Mouse (Mus musculus): ENCODE data around the gene Casz1. TPM values are rescaled to one million over a fixed set of nuclear protein-coding genes. Genes with fewer than 3 reads are reported as not detected.
A peak's percentile ranks its signal among the peaks of the same experiment; 100 is the strongest.

Gene Casz1
- polyA plus RNA-seq, 1 experiment, result 0.54 TPM

GRCm38 (mm10) chr4:148970742-148971141 lies 166.5 kb downstream of the Casz1 start:
- Histone ChIP-seq H3K9me3 (no peaks in the 10 kb centered on the region), H3K36me3 (replicated peaks; ENCODE audit: low read length) (peaks cover 45% of the 10 kb centered on the region), H3K4me1 (no peaks in the 10 kb centered on the region), H3K4me3 (replicated peaks) (no peak overlapping the region), H3K27me3 (replicated peaks) (no peaks in the 10 kb centered on the region)
- TF ChIP-seq FLI1 (IDR thresholded peaks at IDR 0.05; ENCODE audit: low read length), result no peak
- TF ChIP-seq GATA1 (IDR thresholded peaks at IDR 0.05; ENCODE audit: borderline replicate concordance, low read length), result no peak

DNA sequence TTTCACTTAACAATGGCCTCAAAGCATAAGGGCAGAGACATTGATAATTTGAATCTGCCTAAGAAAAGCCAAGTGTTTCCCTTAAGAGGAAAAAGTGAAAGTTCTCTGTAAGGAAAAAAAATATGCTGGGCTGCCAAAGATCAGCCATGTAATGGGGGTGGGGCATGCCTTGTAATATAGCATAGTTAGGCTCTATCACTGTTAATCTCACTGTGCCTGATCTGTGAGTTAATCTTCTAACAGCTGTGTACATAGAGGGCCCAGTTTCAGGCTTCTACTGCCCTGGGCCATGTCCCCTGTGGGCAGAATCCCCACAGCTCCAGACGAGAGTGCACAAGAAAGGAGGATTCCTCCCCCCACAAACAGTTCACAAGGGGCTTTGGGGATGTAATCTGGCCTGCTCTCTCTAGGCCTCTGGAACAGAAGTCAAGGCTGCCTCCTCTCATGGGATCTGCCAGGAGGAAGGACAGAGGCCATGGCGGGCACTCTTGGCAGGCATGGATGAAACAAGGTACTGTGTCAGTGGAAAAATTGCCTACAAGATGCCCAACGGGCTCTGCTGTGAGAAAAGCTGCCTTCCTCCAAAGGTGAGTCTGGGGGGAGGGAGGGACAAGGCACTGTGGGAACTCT lies 167.5 kb downstream of the Casz1 start:
- no peak for TF ChIP-seq FLI1 (IDR thresholded peaks at IDR 0.05; ENCODE audit: low read length)
- no peak for TF ChIP-seq GATA1 (IDR thresholded peaks at IDR 0.05; ENCODE audit: borderline replicate concordance, low read length)
- Histone ChIP-seq H3K36me3 (replicated peaks; ENCODE audit: low read length) (peaks cover 35% of the 10 kb centered on the region), H3K4me1 (no peaks in the 10 kb centered on the region), H3K4me3 (replicated peaks) (no peak overlapping the region), H3K9me3 (no peaks in the 10 kb centered on the region), H3K27me3 (replicated peaks) (no peaks in the 10 kb centered on the region)

- H3K27me3 ChIP-seq (replicated peaks), result no peaks in the 10 kb centered on the region
- TF ChIP-seq GATA1 (IDR thresholded peaks at IDR 0.05; ENCODE audit: borderline replicate concordance, low read length), result no peak
- no peak for TF ChIP-seq FLI1 (IDR thresholded peaks at IDR 0.05; ENCODE audit: low read length)
- no peaks in the 10 kb centered on the region for H3K9me3 ChIP-seq
- peaks cover 6% of the 10 kb centered on the region for H3K4me1 ChIP-seq
- no peak overlapping the region for H3K4me3 ChIP-seq (replicated peaks)
- H3K36me3 ChIP-seq (replicated peaks; ENCODE audit: low read length), result peaks cover 28% of the 10 kb centered on the region
Measured at GRCm38 (mm10) chr4:148972707-148973106, 168.5 kb downstream of the Casz1 start.

DNA sequence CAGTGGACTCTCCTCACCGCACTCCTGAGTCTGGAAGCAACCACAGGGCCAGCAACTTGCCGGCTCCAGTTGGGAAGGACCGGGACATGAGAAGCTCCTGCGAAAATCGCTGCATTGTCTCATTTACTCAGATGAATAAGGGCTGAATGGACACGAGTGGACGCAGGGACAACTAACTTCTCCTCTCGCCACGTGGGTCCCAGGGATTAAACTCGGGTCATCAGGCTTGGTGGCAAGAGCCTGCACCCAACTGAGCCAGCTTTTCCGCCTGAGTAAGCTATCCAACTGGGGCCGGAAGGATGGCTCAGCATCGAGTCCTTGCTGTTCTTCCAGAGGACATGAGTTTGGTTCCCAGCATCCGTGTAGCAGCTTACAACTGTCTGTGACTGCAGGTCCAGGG lies 169.2 kb downstream of the Casz1 start:
- Histone ChIP-seq H3K9me3 (no peaks in the 10 kb centered on the region), H3K4me1 (peaks cover 9% of the 10 kb centered on the region), H3K4me3 (replicated peaks) (no peak overlapping the region), H3K27me3 (replicated peaks) (no peaks in the 10 kb centered on the region), H3K36me3 (replicated peaks; ENCODE audit: low read length) (peaks cover 26% of the 10 kb centered on the region)
- no peak for TF ChIP-seq GATA1 (IDR thresholded peaks at IDR 0.05; ENCODE audit: borderline replicate concordance, low read length)
- no peak for TF ChIP-seq FLI1 (IDR thresholded peaks at IDR 0.05; ENCODE audit: low read length)

DNA sequence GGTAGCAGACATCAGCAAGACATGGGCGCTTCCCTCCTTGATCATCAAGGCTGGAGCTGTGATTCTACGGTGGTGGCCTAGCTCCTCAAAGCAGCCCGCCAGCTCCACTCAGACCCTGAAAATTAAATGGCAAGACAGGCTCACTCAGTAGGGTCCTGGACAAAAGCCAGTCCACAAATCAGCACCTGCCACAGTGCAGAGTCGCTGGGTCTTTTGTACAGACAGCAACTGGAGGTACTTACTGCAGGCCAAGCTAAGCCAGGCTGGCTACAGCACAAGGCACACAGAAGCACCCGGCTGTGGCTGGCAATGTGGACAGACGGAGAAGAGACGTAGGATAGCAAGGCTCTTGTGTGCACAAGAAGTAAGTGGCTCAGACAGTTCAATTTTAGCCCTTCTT lies 170.6 kb downstream of the Casz1 start:
- H3K9me3 ChIP-seq, result no peaks in the 10 kb centered on the region
- no peaks in the 10 kb centered on the region for H3K27me3 ChIP-seq (replicated peaks)
- no peak overlapping the region for H3K4me3 ChIP-seq (replicated peaks)
- peaks cover 13% of the 10 kb centered on the region for H3K4me1 ChIP-seq
- TF ChIP-seq FLI1 (IDR thresholded peaks at IDR 0.05; ENCODE audit: low read length), result no peak
- no peak for TF ChIP-seq GATA1 (IDR thresholded peaks at IDR 0.05; ENCODE audit: borderline replicate concordance, low read length)
- H3K36me3 ChIP-seq (replicated peaks; ENCODE audit: low read length), result peaks cover 24% of the 10 kb centered on the region

- TF ChIP-seq FLI1 (IDR thresholded peaks at IDR 0.05; ENCODE audit: low read length) (no peak), GATA1 (IDR thresholded peaks at IDR 0.05; ENCODE audit: borderline replicate concordance, low read length) (no peak)
- peaks cover 13% of the 10 kb centered on the region for H3K4me1 ChIP-seq
- peaks cover 5% of the 10 kb centered on the region; the same call in 1 of the 2 replicates for H3K9me3 ChIP-seq
- H3K36me3 ChIP-seq (replicated peaks; ENCODE audit: low read length), result peaks cover 42% of the 10 kb centered on the region
- H3K27me3 ChIP-seq (replicated peaks), result no peaks in the 10 kb centered on the region
- H3K4me3 ChIP-seq (replicated peaks), result no peak overlapping the region
Measured at GRCm38 (mm10) chr4:148978221-148978855, 174.1 kb downstream of the Casz1 start.

GRCm38 (mm10) chr4:148978926-148979325 lies 174.7 kb downstream of the Casz1 start:
- no peak for TF ChIP-seq GATA1 (IDR thresholded peaks at IDR 0.05; ENCODE audit: borderline replicate concordance, low read length)
- TF ChIP-seq FLI1 (IDR thresholded peaks at IDR 0.05; ENCODE audit: low read length), result no peak
- peaks cover 13% of the 10 kb centered on the region for H3K4me1 ChIP-seq

DNA sequence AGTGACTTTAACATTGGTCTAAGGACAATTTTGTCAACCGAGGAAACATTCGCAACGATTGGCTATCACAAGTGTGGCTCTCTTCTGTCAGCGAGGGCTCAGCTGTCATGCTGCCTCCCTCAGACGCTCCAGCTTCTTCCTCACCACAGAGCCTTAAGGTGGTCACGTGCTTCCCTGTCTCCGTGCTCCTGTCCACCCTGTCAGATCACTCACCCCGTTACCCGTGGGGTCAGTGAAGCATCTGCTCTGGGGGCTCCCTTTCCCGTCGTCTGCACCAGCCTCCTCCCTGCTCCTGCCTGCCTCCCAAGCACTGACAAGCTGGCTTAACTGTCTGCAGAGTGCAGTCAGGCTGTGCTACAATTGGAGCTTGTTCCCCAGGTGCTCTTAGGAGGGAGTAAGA lies 175.6 kb downstream of the Casz1 start:
- H3K4me1 ChIP-seq, result peaks cover 13% of the 10 kb centered on the region
- no peaks in the 10 kb centered on the region for H3K27me3 ChIP-seq (replicated peaks)
- TF ChIP-seq GATA1 (IDR thresholded peaks at IDR 0.05; ENCODE audit: borderline replicate concordance, low read length) (no peak), FLI1 (IDR thresholded peaks at IDR 0.05; ENCODE audit: low read length) (no peak)
- peaks cover 48% of the 10 kb centered on the region for H3K36me3 ChIP-seq (replicated peaks; ENCODE audit: low read length)
- H3K9me3 ChIP-seq, result peaks cover 5% of the 10 kb centered on the region; the same call in 1 of the 2 replicates
- H3K4me3 ChIP-seq (replicated peaks), result peak overlapping the region; percentile 1

More at GRCm38 (mm10) chr4:148978926-148979325, 174.7 kb downstream of the Casz1 start:
- Histone ChIP-seq H3K27me3 (replicated peaks) (no peaks in the 10 kb centered on the region), H3K36me3 (replicated peaks; ENCODE audit: low read length) (peaks cover 48% of the 10 kb centered on the region), H3K4me3 (replicated peaks) (no peak overlapping the region), H3K9me3 (peaks cover 5% of the 10 kb centered on the region; the same call in 1 of the 2 replicates)

DNA sequence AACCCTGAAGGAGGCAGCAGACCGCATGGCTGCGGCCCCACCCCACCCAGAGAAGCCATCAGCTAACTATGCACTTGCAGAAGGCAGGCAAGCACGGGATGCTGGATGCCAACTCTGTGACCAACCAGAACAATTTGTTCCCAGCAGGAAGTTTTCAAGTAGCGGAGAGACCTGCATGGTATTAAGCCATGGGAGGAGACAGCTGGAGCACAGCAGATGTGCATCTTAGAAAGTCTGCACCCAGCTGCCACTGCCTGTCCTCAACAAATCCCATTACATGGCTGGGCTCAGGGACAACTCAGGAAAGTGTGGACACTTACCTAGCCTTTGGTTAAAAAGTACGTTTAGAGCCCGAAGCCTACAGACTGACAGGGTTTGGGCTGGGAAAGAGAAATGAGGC lies 178.0 kb downstream of the Casz1 start:
- Histone ChIP-seq H3K4me3 (replicated peaks) (no peak overlapping the region), H3K27me3 (replicated peaks) (no peaks in the 10 kb centered on the region), H3K36me3 (replicated peaks; ENCODE audit: low read length) (peaks cover 42% of the 10 kb centered on the region), H3K4me1 (peaks cover 31% of the 10 kb centered on the region), H3K9me3 (peaks cover 5% of the 10 kb centered on the region; the same call in 1 of the 2 replicates)
- TF ChIP-seq GATA1 (IDR thresholded peaks at IDR 0.05; ENCODE audit: borderline replicate concordance, low read length), result no peak
- no peak for TF ChIP-seq FLI1 (IDR thresholded peaks at IDR 0.05; ENCODE audit: low read length)
